Mouse (Mus musculus): ENCODE results near the gene Mad2l2.

Mad2l2 gene

DNA sequence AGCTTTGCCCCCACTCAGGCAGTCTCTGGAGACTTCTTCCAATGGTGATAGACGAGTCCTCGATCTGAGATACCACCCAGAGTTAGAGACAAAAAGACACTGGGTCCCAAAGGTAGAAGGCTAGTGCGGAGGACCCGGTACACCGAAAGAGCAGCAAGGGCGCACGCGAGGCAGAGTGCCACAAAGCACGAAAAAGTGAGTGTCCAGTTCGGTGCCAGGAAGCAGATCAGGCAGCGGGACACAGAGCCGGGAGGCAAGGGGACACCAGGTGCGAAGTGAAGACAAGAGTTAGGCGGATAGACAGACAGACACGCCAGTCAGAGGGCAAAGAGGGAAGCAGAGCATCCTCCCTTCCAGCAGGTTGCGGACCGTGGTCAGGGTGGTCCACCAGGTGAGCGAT is at the start of gene Mad2l2:
TSS of gene Mad2l2 (plus strand) at position 252 of the 400 bp plus-strand sequence.
- DNase-seq (ENCODE audit: low spot score in 2 of 2), result no peak

- no peak for DNase-seq (ENCODE audit: low spot score in 2 of 2)
Observed at GRCm38 (mm10) chr4:148080597-148080973, 49.6 kb upstream of the Mad2l2 start.

DNA sequence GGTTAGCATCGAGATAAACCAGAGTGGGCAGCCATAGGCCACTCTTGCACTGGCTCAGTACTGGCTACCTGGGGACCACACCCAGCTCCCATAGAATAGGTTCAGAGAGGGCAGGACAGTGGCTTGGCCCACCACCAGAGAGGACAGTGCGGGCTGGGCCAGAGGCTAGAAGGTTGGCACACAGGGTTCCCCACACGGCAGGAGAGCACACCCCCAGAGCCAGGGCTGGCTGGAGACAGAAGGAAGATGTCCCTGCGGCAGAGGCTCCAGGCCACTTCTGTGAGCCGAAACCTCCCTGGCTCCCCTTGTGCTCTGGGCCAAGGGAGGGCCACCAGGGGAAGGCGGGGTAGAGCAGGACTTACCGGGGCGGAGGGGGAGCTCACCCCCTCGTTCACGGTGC is 49.0 kb upstream of the Mad2l2 start:
- DNase-seq (ENCODE audit: low spot score in 2 of 2), result no peak

GRCm38 (mm10) chr4:148082257-148083044 is 47.7 kb upstream of the Mad2l2 start:
- DNase-seq (ENCODE audit: low spot score in 2 of 2), result peak in 1 of 2 experiments; percentile 38

- DNase-seq (ENCODE audit: low spot score in 2 of 2), result no peak
Observed at GRCm38 (mm10) chr4:148083176-148083899, 46.8 kb upstream of the Mad2l2 start.

DNA sequence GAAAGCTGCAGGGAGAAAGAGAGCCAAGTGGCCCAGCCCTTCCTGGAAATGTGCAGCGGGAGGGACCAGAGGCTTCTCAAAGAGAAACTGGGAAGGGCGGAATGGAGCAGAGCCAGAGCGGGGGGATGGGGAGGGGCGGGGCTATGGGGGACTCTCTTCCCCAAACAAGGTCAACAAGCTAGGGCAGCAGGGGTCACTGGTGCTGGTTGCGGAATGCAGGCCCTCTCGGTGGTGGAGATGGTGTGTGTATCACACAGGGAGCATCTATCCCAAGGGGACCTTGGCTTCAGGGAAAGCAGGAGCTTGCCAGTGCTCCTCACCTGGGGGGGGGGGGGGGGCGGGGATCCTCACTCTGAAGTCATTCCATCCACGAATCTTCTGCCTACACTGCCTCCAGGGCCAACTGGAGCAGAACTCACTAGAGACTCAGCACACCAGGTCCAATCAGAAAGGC is 45.9 kb upstream of the Mad2l2 start:
- no peak for DNase-seq (ENCODE audit: low spot score in 2 of 2)

DNA sequence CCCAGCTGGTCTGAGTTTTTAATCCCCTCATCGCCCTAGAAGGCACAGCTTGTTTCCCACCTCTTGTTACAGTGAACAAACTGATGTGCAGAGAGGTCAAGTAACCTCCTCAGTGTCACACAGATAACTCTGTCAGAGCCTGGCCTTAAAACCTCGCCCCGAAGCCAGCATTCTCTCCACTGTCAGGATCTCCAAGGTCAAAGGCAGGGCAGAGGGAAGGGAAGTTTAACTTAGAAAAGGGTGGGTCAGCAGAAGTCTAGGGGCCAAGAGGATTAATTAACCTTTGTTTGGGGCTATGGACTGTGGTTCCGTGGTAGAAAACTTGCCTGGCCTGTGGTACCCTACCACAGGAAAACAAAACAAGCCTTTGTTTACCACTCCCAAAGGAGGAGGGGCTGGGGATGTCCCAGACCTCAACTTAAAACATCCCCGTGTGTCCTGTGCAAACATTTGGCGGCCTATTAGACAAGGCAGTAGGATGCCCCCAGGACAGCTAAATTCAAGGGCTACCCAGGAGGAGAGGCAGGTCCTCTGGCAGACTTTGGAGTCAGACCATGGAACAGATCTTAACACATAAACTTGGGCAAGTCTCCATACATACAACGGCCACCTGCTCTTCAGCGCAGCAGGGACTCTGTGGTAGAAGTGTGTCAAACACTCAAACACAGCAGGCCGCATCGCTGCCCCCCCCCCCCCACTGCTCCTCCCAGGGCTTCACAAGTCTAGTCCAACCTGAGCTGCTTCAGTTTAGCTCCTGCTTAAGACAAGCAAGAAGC is 44.9 kb upstream of the Mad2l2 start:
- DNase-seq (ENCODE audit: low spot score in 2 of 2), result no peak

DNA sequence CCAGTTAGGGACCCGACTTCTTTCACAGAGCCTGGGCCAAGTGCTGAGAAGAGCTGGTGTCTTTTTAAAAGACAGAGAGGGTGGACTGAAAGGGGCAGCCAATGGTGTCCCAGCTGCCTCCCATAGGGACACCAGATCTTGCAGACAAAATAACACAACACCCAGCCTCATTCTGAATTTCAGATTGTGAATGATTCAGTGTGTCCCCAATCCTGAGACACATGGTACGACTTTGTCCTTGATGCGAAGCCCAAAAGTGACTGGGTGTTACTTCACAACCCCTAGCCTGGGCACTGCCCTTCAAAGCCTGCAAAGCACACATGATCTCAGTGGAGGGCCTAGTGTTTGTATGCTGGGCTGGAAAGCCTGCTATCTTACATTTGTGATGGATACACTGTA is 44.3 kb upstream of the Mad2l2 start:
- no peak for DNase-seq (ENCODE audit: low spot score in 2 of 2)

- DNase-seq (ENCODE audit: low spot score in 2 of 2), result no peak
Observed at GRCm38 (mm10) chr4:148087091-148087906, 42.9 kb upstream of the Mad2l2 start.

DNA sequence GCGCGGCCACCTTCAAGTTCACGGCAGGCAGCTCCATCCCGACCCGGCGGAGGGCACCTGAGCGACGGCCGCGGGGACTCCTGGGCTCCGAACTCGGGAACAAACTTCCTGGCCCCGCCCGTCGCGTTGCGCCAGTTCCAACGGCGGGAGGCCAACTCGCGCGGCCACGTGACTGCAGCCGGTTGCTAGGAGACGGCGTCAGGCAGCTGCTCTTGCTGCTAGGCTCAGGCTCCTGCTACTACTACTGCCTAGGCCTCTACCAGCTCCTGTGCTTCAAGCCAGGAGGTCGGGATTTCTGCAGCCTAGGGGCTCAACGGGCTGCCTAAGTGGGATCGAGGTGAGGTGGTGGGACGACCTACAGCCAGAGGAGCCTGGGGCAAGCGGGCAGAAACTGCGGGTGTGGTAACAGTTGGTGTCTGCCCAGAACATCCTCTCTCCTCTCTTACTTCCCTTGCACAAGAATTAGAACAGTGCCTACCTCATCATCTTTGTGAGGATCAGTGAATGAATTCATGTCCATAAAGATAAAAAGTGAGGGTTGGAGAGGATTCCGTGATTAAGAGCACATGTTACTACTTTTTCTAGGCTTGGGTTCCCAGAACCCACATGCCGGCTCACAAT is 42.2 kb upstream of the Mad2l2 start, which contains the start of gene Agtrap:
TSS of gene Agtrap (minus strand) at position 125 of the 621 bp plus-strand sequence.
- peak; percentile 91 to 93 for DNase-seq (ENCODE audit: low spot score in 2 of 2)

GRCm38 (mm10) chr4:148089166-148089565 is 41.0 kb upstream of the Mad2l2 start:
- DNase-seq (ENCODE audit: low spot score in 2 of 2), result no peak

DNA sequence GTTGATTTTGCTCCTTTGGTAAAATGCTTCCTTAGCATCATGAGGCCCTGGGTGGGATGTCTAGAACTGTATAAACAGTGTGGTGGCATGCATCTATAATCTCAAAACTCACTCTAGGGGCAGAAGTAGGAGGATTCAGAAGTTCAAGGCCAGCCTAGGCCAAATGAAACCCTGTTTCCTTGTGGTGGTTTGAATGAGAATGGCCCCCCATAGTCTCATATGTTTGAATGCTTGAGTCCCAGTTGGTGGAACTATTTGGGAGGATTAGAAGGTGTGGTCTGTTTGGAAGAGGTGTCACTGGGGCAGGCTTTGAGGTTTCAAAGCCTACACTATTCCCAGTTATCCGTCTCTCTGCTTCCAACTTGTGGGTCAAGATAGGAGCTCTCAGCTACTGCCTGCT is 39.0 kb upstream of the Mad2l2 start:
- no peak for DNase-seq (ENCODE audit: low spot score in 2 of 2)

DNA sequence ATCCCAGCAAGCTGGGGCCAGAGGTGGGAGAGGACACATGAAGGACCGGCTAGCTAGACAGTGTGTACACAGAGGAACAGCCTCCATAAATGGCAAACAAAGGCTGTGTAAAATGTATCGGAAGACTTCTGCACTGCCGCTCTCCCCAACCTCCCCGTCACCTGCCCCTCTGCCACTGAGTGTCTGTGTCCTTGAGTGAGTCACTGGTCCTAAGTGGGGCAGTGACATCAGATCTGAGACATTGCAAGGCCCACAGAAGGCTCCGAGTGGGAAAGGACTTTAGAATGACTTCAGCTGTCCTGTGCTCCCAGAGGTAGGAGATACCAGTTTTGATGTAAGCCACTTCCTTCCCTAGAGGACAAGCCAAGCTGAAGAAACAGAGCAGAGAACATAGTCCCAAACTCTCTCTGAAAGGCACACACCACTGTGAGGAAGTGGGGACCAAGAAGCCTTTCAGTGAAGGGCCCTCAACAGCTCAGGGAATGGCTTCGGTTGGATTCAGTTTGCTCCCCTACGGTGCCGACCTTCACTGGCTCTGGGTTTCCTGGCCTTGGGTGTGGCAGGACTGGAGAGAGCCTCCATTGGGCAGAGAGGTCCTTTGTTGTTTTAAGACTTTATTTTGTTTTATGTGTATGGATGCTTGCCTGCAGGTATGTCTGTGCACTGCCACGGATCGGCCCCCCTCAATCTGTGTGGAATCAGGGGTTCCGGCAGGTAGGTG is 37.5 kb upstream of the Mad2l2 start:
- DNase-seq (ENCODE audit: low spot score in 2 of 2), result no peak

GRCm38 (mm10) chr4:148094161-148094560 is 36.0 kb upstream of the Mad2l2 start:
- DNase-seq (ENCODE audit: low spot score in 2 of 2), result no peak

GRCm38 (mm10) chr4:148095081-148095480 is 35.1 kb upstream of the Mad2l2 start:
- no peak for DNase-seq (ENCODE audit: low spot score in 2 of 2)

- no peak for DNase-seq (ENCODE audit: low spot score in 2 of 2)
Observed at GRCm38 (mm10) chr4:148097936-148098335, 32.2 kb upstream of the Mad2l2 start.

DNA sequence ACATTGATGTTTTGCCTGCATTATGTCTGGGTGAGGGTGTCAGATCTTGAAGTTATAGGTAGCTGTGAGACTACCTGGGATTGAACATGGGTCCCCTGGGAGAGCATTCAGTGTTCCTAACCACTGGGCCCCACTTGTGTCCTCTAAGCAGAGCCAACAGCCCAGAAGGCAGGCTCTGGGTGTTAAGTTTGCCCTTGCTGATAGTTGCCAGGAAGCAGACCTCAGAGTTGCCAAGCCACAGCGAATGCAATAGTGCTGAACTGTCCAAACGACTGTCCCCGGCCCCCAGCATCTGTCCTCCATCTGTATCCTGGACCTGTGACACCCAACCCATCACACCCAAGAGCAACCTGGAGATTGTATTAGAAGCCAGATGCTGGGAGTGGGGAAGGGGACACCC is 31.5 kb upstream of the Mad2l2 start:
- no peak for DNase-seq (ENCODE audit: low spot score in 2 of 2)

DNA sequence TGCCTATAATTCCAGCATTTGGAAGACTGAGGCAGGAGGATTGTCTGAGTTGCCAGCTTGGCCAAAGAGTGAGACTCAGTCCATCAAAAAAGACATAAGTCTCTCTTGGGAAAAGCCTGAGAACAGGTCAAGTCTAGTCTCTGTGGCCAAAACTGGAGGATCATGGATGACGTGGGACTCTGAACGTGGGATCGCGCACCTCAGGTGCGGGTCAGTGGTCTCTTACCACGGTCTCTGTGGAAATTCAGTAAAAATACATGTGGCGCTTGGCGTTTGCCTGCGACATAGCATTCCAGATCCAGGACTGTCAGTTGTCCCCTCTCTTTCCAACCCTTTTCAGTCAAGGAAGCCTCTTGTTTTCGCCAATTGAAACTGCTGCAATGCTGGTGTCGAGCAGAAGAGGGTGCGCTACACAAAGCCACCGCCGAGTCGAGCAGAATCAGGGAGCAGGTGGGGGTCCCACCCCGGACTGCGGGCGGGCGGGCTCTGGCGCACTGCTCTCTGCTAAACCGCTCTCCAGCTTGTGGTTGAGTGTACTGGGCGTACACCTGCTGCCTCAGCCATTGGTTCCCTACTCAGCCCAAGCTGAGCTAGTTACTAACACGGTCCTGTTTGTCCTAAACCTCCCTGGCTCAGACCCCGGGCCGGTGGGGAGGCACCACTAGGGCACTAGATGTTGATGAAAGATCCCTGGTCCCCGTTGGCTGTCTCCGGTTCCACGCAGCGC is 28.2 kb upstream of the Mad2l2 start:
- peak; percentile 58 to 74 for DNase-seq (ENCODE audit: low spot score in 2 of 2)

GRCm38 (mm10) chr4:148104146-148104545 is 26.0 kb upstream of the Mad2l2 start:
- DNase-seq (ENCODE audit: low spot score in 2 of 2), result no peak

All from frontal cortex, postnatal 36 days (tissue).